Mouse (Mus musculus) layer of hippocampus, adult 8-10 months (tissue): ENCODE data around the gene Gbf1. TPM values are rescaled to one million over a fixed set of nuclear protein-coding genes. Genes with fewer than 3 reads are reported as not detected.
A peak's percentile ranks its signal among the peaks of the same experiment; 100 is the strongest.

Source experiments
- DNase-seq, 2 experiments: peaks; one replicate each; pipeline ENCODE4 v3.0.0; 2022; ENCODE audit warnings: low spot score in 2 of 2
- total RNA-seq, 4 experiments: library from RNA; stranded (reverse); gene quantifications; 2 replicates each; pipeline ENCODE4 v1.2.4; 2022

Gene Gbf1
- total RNA-seq, 4 experiments from 2014 or later: 82.5 to 103 (median 87.7) TPM

DNA sequence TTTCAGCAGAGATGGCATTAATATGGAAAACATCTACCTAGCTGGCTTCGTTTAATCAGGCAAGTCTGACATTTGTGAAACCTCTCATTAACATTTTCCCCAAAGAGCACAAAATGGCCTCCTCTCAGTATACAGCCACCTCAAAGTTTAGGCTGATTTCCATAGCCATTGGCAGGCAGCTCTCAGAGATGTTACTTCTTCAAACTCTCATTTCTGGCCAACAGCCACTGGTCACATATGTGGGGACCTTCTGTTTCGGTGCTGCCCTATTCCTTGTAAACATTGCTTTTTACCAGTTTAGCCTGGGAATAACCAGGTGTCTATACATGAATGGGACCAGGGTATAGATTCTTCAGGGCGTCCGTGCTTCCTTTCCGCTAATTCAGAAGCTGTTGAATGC lies 67.8 kb downstream of the Gbf1 start:
- DNase-seq: no peak

DNA sequence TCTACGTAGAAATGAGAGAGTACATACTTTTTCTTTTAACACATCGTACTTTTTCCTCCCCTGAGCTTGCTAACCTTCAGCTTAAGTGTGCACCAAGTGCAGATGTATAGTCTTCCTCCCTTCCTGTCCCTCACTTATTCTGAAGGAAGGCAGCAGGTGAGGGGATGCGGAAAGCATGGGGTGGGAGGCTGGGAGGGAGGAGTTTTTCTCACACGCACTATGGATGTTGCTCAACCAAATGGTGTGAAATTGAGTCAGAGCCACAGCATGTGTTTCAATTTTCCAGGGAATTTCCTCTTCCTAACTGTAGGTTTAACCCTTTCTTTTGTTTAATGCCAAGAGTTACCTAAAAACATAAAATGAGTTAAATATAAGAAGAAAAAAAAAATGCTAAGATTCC lies 70.8 kb downstream of the Gbf1 start:
- no peak for DNase-seq

DNA sequence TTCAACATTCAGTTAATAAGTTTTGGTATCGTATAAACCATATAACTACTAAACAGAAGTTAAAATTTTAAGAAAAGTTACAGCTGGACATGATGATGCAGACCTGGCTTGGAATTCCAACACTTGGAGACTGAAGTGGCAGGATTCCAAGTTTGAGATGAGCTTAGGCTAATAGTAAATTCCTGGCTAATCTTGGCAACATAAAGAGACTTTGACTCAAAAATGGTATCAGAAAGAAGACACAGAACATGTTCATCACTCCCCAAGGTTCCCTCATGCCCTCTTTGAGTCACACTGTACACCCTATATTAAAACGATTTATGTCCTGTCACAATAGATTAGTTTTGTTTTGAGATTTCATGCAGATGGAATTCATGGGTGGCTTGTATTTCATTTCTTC lies 72.6 kb downstream of the Gbf1 start:
- no peak for DNase-seq

DNA sequence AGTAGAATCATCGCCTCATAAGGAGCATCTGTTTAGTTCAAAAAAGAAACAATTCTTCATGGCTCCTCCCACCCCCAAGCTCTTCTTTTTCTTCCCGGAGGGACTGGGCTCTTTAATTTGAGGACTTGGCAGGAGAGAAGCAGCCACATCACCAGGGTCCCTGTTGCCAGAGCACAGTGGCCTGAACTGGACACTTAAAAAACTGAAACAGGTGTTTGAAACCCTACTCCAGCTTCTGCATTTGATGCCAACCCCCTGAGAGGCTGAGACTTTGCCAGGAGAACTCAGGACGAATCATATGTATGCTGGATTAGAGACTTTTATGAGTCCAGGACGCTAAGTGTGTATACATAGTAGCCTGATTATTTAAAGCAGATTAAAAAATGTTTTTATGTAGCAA lies 73.2 kb downstream of the Gbf1 start:
- no peak for DNase-seq

DNA sequence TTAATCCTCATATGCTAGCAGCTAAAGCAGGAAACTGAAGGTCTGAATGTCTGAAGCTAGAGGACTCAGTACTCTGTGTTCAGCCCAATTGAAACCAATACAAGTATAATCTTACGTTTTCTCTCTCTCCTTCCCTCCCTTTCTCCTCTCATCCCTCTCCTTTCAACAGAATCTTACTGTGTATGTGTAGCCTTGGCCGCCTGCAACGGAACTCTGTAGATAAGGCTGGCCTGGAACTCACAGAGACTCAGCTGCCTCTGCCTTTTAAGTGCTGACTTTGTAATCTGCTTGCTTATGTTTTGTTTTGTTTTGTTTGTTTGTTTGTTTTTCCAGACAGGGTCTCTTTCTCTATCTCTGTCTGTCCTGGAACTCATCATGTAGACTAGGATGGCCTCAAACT lies 74.0 kb downstream of the Gbf1 start:
- DNase-seq: no peak

DNA sequence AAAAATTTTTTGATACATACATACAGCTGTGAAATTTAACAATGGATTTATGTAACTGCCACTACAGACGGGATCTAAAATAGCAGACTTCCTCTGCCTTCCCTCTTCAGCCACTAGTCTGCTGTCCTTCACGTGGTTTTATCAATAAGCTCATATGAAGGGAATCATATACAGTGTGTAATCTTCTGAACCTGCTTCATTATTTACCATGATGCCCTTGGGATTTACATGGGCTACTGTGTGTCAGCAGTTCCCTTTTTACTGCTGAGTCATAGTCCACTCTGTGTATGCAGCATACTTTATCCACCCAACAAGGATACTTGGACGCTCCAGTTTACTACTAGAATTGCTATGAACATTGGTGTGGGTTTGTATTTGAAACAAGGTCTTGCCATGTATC lies 75.0 kb downstream of the Gbf1 start:
- no peak for DNase-seq

DNA sequence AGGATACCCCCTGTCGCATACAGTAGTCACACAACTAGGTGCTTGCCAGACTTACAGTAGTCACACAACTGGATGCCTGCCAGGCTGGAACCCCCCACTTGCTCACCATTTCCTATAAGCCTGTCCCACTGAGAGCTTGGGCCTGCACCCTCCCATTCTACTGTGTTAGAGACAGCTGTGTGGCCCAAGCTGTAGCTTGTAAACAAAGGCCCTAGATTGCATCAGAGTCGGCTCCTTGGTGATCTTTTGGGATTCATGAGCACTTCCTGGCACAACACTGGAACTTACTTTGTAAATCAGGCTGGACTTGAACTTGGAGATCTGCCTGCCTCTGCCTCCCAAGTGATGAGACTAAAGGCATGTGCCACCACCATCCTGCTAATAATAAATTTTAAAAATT lies 82.1 kb downstream of the Gbf1 start:
- DNase-seq: no peak

DNA sequence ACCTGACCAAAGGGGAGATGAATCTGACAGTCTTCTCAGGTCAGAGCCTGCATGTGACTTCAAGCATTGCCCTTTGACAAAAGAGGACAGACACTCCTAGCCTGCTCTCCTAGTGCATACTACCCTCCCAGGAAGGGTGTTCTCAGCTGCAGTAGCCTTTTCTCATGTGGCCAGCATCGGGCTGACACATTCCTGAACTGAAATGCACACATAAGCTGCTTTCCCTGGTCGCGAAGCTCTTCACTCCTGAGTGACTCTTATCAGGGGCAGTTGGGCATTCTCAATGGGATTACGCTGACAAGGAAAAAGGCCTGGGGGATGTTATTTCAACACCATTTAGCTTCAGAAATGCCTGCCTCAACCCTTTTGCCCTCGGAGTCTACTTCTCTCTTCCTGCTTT lies 84.3 kb downstream of the Gbf1 start:
- DNase-seq: no peak

DNA sequence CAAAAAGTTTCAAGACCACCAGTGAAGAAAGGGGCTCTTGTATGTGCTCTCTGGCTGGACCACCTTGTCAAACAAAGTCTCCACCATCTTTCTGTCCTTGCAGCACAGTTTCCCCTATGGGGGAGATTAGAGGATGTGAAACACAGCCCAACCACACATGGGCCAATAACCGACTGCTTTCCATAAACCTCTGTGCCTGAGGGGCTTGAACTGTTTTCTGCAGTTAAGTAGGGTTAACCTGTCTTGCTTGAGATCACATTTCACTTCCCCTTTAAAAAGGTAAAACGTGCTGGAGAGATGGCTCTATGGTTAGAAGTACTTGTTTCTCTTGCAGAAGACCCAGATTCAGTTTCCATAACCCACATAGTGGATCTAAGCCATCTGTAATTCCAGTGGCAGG lies 87.9 kb downstream of the Gbf1 start:
- DNase-seq: no peak

DNA sequence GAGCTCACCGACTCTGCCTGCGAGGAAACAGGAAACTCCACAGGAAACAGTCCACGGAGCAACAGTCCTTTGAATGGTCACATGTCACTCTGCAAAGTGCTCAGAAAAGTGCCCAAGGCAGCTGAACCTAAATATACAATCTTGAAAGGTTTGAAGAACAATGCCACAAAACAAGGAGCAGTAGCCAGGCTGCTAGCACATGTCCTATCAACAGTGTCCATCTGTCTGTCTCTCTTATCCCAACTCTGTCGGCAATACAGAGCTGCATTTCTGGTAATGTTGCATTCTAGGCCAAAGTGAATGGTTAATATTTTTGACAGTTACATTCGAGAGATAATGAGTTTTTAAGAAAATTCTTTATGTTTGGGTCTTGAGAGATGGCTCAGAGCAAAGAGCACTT lies 90.1 kb downstream of the Gbf1 start:
- no peak for DNase-seq

DNA sequence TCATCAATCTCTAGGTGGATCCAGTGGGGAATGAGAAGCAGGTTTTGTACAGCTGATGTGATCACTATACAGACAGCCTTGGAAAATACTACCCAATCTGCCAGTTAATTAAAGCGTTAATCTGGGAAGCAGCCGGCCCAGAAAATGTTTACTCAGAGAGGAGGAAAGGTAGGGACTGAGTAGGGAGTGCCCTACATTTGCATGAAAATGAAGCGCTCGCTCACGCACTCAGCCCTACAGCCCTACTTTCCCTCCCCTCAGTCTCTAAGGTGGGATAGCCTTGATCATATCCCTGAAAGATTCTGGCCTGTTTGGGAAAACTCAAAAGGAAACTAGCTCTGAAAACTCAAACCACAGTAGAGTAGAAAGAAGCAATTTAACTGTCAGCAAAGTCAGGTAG lies 92.3 kb downstream of the Gbf1 start:
- no peak for DNase-seq

DNA sequence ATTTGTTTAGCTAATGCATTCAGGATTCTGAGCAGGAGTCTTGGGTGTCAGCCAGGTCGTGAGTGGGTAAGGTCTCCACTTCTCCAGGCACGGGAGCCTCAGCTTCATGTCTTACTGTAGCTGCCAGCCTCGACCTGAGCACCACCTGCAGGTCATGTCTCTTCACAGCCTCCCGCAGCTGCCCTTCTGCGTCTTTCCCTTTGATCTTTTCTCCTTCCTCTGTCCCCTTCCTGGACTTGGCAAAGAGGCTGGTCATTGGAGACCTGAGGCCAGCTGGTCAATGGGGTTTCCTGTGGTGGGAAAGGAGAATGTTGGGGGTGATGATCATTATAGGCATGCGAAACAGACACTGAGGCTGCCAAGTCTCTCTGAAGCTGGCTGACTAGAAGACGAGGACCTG lies 96.7 kb downstream of the Gbf1 start:
- DNase-seq: no peak

DNA sequence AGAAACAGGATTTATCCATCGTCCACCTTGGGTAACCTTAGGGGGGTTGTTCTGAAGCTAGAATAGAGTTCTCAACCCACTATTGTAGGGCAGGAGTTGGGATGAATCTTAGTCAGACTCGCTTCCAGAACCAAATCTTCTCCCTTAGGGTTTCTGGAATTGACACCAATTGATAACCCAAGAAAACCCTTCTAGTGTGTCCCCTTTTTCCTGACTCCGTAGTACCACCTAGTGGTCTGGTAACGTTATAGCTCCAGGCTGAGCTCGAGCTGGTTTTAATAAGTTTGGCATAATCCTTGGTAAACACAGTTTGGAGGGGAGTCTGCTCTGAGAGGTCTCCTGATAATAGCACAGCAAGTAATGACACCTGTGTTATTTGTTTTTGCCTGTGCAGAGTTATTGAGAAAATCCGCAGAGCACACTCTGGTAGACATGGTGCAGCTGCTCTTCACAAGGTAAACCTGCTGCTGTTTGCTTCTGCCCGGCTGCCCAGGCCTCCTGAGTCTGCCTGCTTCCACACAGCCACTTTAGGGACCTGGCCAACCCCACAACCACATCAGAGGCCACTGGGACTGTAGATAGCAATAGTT lies 101.9 kb downstream of the Gbf1 start:
- DNase-seq: peak in 1 of 2 experiments; percentile 16

DNA sequence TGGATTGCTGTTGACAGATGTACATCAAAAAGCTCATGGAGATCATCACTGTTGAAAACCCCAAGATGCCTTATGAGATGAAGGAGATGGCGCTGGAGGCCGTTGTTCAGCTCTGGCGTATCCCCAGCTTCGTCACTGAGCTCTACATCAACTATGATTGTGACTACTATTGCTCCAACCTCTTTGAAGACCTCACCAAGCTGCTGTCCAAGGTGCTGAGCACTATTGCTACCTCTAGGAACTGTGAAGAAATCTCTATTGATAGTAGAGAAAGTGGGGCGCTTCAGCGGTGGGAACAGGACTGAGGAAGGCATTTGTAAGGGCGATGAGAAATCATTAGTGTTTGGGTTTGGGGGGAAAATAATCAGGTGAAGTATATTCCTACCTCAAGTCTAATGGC lies 112.5 kb downstream of the Gbf1 start:
- DNase-seq: no peak

DNA sequence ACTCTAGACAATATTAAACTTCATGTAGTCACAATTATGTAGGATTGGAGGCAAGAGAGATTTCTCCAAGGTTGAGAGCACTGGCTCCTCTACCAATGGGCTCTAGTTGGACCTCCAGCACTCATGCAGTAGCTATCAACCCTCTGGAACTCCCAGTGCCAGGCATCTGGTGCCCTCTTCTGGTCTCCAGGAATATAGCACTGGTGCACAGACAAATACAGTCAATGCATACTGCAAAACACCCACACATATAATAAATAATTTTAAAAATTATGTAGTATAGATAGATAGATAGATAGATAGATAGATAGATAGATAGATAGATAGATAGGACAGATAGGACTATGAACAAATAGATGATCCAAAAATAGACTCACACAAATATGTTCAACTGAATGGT lies 123.0 kb downstream of the Gbf1 start:
- DNase-seq: no peak

DNA sequence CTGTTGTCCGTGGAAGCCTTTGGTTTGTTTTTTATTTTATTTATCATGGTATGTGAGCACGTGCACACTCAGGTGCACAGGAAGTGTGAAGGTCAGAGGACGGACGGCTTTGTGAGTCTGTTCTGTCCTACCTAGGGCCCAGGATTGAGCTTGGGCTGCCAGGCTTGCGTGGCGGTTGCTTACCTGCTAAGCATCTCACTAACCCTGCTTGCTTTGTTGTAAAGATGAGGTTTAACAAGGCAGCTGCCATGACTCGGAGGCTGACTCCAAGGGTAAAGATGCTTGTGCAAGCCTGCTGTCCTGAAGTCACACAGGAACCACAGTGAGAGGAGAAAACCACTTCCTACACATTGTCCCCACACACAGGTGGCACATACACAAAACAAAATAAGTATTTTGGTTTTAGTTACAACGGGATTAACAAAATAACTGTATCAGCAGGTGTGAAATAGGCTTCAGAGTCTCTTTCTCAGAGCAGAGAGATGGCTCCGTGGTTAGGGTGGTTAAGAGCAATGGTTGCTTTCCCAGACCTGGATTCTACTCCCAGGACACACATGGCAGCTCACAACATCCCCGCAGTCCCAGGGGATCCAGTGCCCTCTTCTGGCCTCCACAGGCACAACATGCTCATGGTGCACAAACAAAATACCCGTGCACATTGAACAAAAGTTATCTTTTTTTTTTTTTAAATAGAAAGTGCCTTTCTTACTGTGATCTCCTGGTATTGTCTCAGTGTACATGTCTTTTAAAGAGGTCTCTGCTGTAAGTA lies 130.0 kb downstream of the Gbf1 start:
- no peak for DNase-seq

DNA sequence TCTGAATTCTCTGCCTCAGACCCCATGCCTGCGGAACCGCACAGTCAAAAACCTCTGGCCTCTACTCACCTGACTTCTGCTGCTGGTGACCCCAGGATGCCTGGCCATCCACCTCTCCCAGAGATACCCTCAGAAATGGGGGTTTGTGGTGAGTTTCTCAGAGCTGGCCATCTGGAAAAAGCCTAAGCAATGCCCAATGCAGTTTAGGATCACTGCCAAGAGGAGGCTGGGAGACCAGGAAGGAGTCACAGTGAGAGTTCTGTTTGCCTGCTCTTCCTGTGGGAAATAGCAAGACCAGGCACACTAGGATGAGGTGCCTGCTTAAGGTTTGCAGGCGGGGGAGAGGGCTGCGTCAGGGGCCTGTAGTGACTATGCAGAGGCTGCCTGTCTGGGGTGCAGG lies 132.4 kb downstream of the Gbf1 start:
- DNase-seq: no peak

DNA sequence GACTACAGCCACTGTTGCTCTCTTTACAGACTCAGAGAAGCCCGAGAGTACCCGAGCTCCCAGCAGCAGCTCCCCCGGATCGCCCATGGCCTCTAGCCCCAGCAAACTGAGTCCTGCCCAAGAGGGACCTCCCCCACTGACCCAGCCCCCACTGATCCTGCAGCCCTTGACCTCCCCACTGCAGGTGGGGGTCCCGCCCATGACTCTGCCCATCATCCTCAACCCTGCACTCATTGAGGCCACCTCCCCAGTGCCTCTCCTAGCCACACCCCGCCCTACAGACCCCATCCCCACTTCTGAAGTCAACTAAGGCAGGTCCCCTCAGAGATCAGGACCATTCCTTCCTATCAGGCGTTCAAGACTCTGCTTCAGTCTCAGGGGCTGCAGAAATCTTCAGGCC lies 133.3 kb downstream of the Gbf1 start:
- no peak for DNase-seq

DNA sequence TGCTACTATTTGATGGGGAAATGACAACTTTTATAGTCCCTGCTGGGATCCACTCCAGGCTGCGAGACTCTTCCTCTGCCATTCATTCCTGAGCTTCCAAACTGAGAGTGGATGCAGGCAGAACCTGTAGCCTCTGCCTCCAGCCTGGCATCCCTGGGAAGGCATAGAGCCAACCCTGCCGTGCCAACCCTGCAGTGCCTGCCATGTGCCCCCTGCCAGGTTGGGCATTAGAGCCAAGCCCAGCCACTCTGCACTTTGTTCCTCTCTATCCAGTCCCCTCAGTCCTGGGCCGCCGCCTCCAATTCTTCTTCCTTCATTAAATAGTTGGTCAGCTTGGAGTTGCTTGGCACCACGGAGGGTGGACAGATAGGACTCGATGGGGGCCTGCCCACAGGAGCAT lies 133.7 kb downstream of the Gbf1 start:
- DNase-seq: no peak

DNA sequence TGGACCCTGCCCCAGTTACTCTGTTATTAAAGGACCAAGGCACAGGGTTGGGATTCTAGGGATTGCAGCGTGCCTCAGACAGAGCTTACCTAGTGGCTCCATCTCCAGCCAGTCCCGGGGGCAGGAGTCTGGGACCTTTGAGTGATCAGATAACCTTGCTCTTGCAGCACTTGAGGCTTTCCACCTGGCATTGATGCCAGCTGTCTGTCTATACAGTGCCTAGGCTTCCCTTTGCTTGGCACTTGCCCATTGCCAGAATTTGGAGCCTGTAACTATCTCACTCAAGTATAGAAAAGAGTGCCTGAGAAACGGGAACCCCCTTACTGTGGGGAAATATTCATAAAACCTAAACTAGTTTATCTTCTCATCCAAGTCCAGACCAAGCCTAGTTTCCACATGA lies 134.6 kb downstream of the Gbf1 start:
- DNase-seq: no peak

DNA sequence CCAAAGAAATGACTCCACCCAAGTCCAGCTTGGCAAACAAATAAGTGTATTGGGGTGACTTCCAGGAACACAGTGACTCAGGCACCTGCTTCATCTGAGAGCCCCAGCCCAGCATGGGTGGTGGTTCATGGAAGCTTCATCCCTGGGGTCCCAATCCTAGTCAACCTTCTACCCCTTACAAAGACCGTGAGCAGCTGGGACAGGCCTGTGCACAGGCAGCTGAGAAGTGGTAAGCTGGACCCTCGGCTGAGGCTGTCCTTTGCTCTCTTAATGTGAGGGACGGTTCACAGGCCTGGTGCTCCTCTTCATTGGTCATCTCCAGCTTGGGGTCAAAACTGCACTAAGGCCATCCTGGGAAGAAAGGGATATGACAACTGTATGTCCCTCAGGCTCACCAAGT lies 135.3 kb downstream of the Gbf1 start:
- DNase-seq: no peak

DNA sequence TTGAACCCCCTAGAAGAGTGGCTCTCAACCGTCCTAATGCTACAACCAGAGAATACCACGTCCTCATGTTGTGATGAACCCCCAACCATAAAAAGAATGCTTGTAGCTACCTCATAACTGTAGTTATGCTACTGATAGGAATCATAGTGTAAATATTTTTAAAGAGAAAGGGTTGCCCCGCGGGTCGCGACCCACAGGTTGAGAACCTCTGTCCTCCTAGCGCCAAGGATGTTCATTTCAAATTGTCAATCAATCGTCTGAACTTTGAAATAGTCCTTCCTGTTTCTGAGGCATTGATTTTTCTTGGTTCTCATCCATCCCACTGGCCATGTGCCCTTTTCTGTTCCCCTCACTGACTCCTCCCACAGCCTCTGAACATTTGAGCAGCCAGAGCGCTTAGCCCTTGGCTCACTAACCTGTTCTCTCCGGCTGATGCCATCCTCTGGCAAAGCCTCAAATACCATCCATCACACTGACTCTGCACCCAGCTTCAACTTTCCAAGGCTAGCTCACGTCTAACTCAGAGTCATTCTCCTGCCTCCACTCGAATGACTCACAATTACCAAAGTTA lies 138.3 kb downstream of the Gbf1 start:
- no peak for DNase-seq

DNA sequence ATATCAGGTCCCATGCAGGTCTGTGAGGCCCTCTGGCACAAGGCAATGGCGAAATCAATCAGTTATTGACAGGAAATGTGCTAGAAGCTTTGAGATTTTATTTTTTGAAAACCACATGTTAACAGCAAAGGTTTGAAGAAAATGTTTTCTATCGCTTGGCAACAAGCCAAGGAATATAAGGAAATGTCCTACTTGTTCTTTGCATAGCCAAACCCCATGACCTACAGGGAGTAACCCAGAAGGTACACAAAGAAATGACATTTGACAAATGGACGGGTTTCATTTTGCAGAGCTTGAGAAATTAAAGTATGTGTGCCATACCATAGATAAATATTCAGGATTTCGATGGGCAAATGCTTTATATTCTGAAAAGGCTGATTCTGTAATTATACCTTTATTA lies 144.6 kb downstream of the Gbf1 start:
- DNase-seq: no peak
